Mouse (Mus musculus) hindbrain, embryonic 16.5 days (tissue): Measurements from ENCODE around the gene Fam124b. TPM values are rescaled to one million over a fixed set of nuclear protein-coding genes. Genes with fewer than 3 reads are reported as not detected.
A peak's percentile ranks its signal among the peaks of the same experiment; 100 is the strongest.

Source experiments
- ATAC-seq: fragments of 200-750 bp; cut with Nextera tagmentation; 2 replicates; pipeline ENCODE4 v1.8.0; 2017; ENCODE audit warnings: moderate TSS enrichment, moderate library complexity
- H3K27ac ChIP-seq: fragments of 300-500 bp; sonication (generic); 2 replicates; pipeline ENCODE4 v1.5.1; 2014; ENCODE audit warnings: low read depth, mild to moderate bottlenecking, control low read depth, low read length, moderate library complexity
- H3K27me3 ChIP-seq: fragments of 300-500 bp; sonication (generic); replicated peaks from 2 replicates; pipeline ENCODE4 v1.6.1; 2014; ENCODE audit warnings: low read length; ENCODE audit not compliant: control insufficient read depth, insufficient read depth
- H3K36me3 ChIP-seq: fragments of 300-500 bp; sonication (generic); 2 replicates; pipeline ENCODE4 v1.6.1; 2014; ENCODE audit warnings: mild to moderate bottlenecking, low read length, moderate library complexity, mixed read lengths; ENCODE audit not compliant: control insufficient read depth, insufficient read depth
- H3K4me1 ChIP-seq: fragments of 300-500 bp; sonication (generic); 2 replicates; pipeline ENCODE4 v1.6.1; 2014; ENCODE audit warnings: low read depth, low read length; ENCODE audit not compliant: control insufficient read depth, insufficient read depth
- H3K4me2 ChIP-seq: fragments of 300-500 bp; sonication (generic); 2 replicates; pipeline ENCODE4 v1.6.1; 2014; ENCODE audit warnings: mild to moderate bottlenecking, low read length, control low read depth, moderate library complexity
- H3K4me3 ChIP-seq: fragments of 300-500 bp; sonication (generic); 2 replicates; pipeline ENCODE4 v1.5.1; 2014; ENCODE audit warnings: mild to moderate bottlenecking, low read length, control low read depth, moderate library complexity
- H3K9ac ChIP-seq: fragments of 300-500 bp; sonication (generic); 2 replicates; pipeline ENCODE4 v1.6.1; 2014; ENCODE audit warnings: low read depth, mild to moderate bottlenecking, control low read depth, low read length, moderate library complexity
- H3K9me3 ChIP-seq: fragments of 300-500 bp; sonication (generic); 2 replicates; pipeline ENCODE4 v1.6.1; 2014; ENCODE audit warnings: mild to moderate bottlenecking, low read length, moderate library complexity; ENCODE audit not compliant: control insufficient read depth
- WGBS: fragments of 180-500 bp; shearing (Covaris S2); extraction: QIAGEN DNeasy Blood & Tissue Kit; methylation state at CpG from one replicate; pipeline ENCODE4 v1.1.7; 2014; 5-methylcytosine and 5-hydroxymethylcytosine counted together
- polyA plus RNA-seq: library from polyadenylated mRNA; unstranded; fragments of >200 nt; fragmentation: Nextera tagmentation; extraction: Ambion mirVana; gene quantifications from 2 replicates; pipeline ENCODE4 v1.2.1, GENCODE M21; 2015

Gene Fam124b
- 0.50 and 0.80 TPM in 2 replicates for polyA plus RNA-seq

GRCm38 (mm10) chr1:80218268-80218667, at the start of gene Fam124b:
TSS of gene Fam124b (minus strand) at chr1:80218473.
- ATAC-seq, result peak; percentile 54; the same call in 1 of the 2 replicates
- no peak within 1 kb of the TSS for H3K4me3 ChIP-seq
- H3K9me3 ChIP-seq, result no peaks in the 10 kb centered on the region
- H3K27me3 ChIP-seq, result no peaks in the 10 kb centered on the region
- 76% methylated on average over 6 of the region's 6 CpGs for WGBS
- no peak within 1 kb of the TSS for H3K4me2 ChIP-seq
- no peaks in the 10 kb centered on the region for H3K36me3 ChIP-seq
- H3K9ac ChIP-seq, result no peak within 1 kb of the TSS
- no peaks in the 10 kb centered on the region for H3K4me1 ChIP-seq
- no peak within 1 kb of the TSS for H3K27ac ChIP-seq

- no peak overlapping the region for H3K4me2 ChIP-seq
- H3K9ac ChIP-seq, result no peak overlapping the region
- H3K27me3 ChIP-seq, result no peaks in the 10 kb centered on the region
- no peaks in the 10 kb centered on the region for H3K4me1 ChIP-seq
- H3K4me3 ChIP-seq, result no peak overlapping the region
- H3K9me3 ChIP-seq, result no peaks in the 10 kb centered on the region
- 74% methylated on average over 1 of the region's 1 CpGs for WGBS
- H3K36me3 ChIP-seq, result no peaks in the 10 kb centered on the region
- no peak for ATAC-seq
- no peak overlapping the region for H3K27ac ChIP-seq
These were observed 42.2 kb upstream of the Fam124b start for GRCm38 (mm10) chr1:80260443-80260842.

- 68% methylated on average over 4 of the region's 4 CpGs for WGBS
- Histone ChIP-seq H3K27ac (no peak overlapping the region), H3K27me3 (no peaks in the 10 kb centered on the region), H3K4me2 (no peak overlapping the region), H3K9ac (no peak overlapping the region), H3K9me3 (no peaks in the 10 kb centered on the region), H3K4me3 (no peak overlapping the region), H3K4me1 (no peaks in the 10 kb centered on the region), H3K36me3 (no peaks in the 10 kb centered on the region)
- ATAC-seq, result peak; percentile 41; the same call in 1 of the 2 replicates
These were observed 40.4 kb upstream of the Fam124b start for GRCm38 (mm10) chr1:80258632-80259031.

GRCm38 (mm10) chr1:80253309-80253708, 35.0 kb upstream of the Fam124b start:
- no peak for ATAC-seq
- Histone ChIP-seq H3K27ac (no peak overlapping the region), H3K9me3 (no peaks in the 10 kb centered on the region), H3K9ac (no peak overlapping the region), H3K36me3 (no peaks in the 10 kb centered on the region), H3K4me3 (no peak overlapping the region), H3K4me1 (no peaks in the 10 kb centered on the region), H3K27me3 (no peaks in the 10 kb centered on the region), H3K4me2 (no peak overlapping the region)

GRCm38 (mm10) chr1:80250247-80250646, 32.0 kb upstream of the Fam124b start:
- no peak for ATAC-seq
- H3K4me2 ChIP-seq, result no peak overlapping the region
- no peak overlapping the region for H3K27ac ChIP-seq
- no peak overlapping the region for H3K9ac ChIP-seq
- no peaks in the 10 kb centered on the region for H3K27me3 ChIP-seq
- H3K9me3 ChIP-seq, result no peaks in the 10 kb centered on the region
- H3K4me3 ChIP-seq, result no peak overlapping the region
- no peaks in the 10 kb centered on the region for H3K4me1 ChIP-seq
- no peaks in the 10 kb centered on the region for H3K36me3 ChIP-seq
- 90% methylated on average over 5 of the region's 5 CpGs for WGBS

- H3K9me3 ChIP-seq, result no peaks in the 10 kb centered on the region
- H3K4me3 ChIP-seq, result no peak overlapping the region
- H3K27ac ChIP-seq, result no peak overlapping the region
- H3K9ac ChIP-seq, result no peak overlapping the region
- no peak overlapping the region for H3K4me2 ChIP-seq
- no peaks in the 10 kb centered on the region for H3K27me3 ChIP-seq
- H3K4me1 ChIP-seq, result no peaks in the 10 kb centered on the region
- no peaks in the 10 kb centered on the region for H3K36me3 ChIP-seq
- ATAC-seq, result no peak
These were observed 28.9 kb upstream of the Fam124b start for GRCm38 (mm10) chr1:80247131-80247530.

GRCm38 (mm10) chr1:80244123-80244522, 25.9 kb upstream of the Fam124b start:
- H3K4me3 ChIP-seq, result no peak overlapping the region
- 67% methylated on average over 3 of the region's 3 CpGs for WGBS
- no peaks in the 10 kb centered on the region for H3K36me3 ChIP-seq
- no peaks in the 10 kb centered on the region for H3K9me3 ChIP-seq
- no peak overlapping the region for H3K27ac ChIP-seq
- no peak overlapping the region for H3K9ac ChIP-seq
- ATAC-seq, result no peak
- H3K27me3 ChIP-seq, result no peaks in the 10 kb centered on the region
- no peaks in the 10 kb centered on the region for H3K4me1 ChIP-seq
- H3K4me2 ChIP-seq, result no peak overlapping the region

- no peaks in the 10 kb centered on the region for H3K27me3 ChIP-seq
- no peaks in the 10 kb centered on the region for H3K4me1 ChIP-seq
- no peaks in the 10 kb centered on the region for H3K9me3 ChIP-seq
- H3K27ac ChIP-seq, result no peak overlapping the region
- ATAC-seq, result no peak
- no peak overlapping the region for H3K9ac ChIP-seq
- no peaks in the 10 kb centered on the region for H3K36me3 ChIP-seq
- H3K4me3 ChIP-seq, result no peak overlapping the region
- H3K4me2 ChIP-seq, result no peak overlapping the region
- 94% methylated on average over 6 of the region's 6 CpGs for WGBS
These were observed 23.3 kb upstream of the Fam124b start for GRCm38 (mm10) chr1:80241579-80241978.

GRCm38 (mm10) chr1:80240017-80240660, 21.9 kb upstream of the Fam124b start:
- no peak overlapping the region for H3K4me2 ChIP-seq
- H3K9ac ChIP-seq, result no peak overlapping the region
- H3K9me3 ChIP-seq, result no peaks in the 10 kb centered on the region
- no peak overlapping the region for H3K4me3 ChIP-seq
- H3K4me1 ChIP-seq, result no peaks in the 10 kb centered on the region
- 20% methylated on average over 12 of the region's 12 CpGs for WGBS
- ATAC-seq, result no peak
- no peak overlapping the region for H3K27ac ChIP-seq
- no peaks in the 10 kb centered on the region for H3K27me3 ChIP-seq
- H3K36me3 ChIP-seq, result no peaks in the 10 kb centered on the region

- Histone ChIP-seq H3K27ac (no peak overlapping the region), H3K4me2 (no peak overlapping the region), H3K9me3 (no peaks in the 10 kb centered on the region), H3K4me1 (no peaks in the 10 kb centered on the region), H3K4me3 (no peak overlapping the region), H3K27me3 (no peaks in the 10 kb centered on the region), H3K9ac (no peak overlapping the region), H3K36me3 (no peaks in the 10 kb centered on the region)
- ATAC-seq, result no peak
- WGBS, result 70% methylated on average over 11 of the region's 11 CpGs
These were observed 21.2 kb upstream of the Fam124b start for GRCm38 (mm10) chr1:80239481-80239880.
